Mouse (Mus musculus) adrenal gland, adult 18-20 months (tissue): ENCODE results near the gene Nkain2. TPM values are rescaled to one million over a fixed set of nuclear protein-coding genes. Genes with fewer than 3 reads are reported as not detected.
"Not testable (repeated sequence)": the region's sequence is repeated elsewhere in the genome, so short reads cannot be mapped to it uniquely, and the experiment has no call there.

ENCODE experiments used
- DNase-seq, 2 experiments: peaks; one replicate each; pipeline ENCODE4 v3.0.0; 2021 to 2022; ENCODE audit warnings: low spot score in 2 of 2
- total RNA-seq, 2 experiments: library from RNA; stranded (reverse); gene quantifications; 1 replicate in 1 of 2; 2 replicates in 1 of 2; pipeline ENCODE4 v1.2.3; 2021

The Nkain2 gene
- total RNA-seq, 2 experiments from 2014 or later: 0.13 to 0.16 TPM

GRCm38 (mm10) chr10:32091354-32091753, 798.9 kb downstream of the Nkain2 start:
- DNase-seq: no peak

GRCm38 (mm10) chr10:32060396-32060795, 829.9 kb downstream of the Nkain2 start:
- DNase-seq: no peak

- no peak for DNase-seq
These were observed 832.0 kb downstream of the Nkain2 start for GRCm38 (mm10) chr10:32058251-32058650.

- DNase-seq: no peak
These were observed 837.5 kb downstream of the Nkain2 start for GRCm38 (mm10) chr10:32052546-32053295.

GRCm38 (mm10) chr10:32052045-32052444, 838.2 kb downstream of the Nkain2 start:
- DNase-seq: no peak

GRCm38 (mm10) chr10:32029996-32030395, 860.3 kb downstream of the Nkain2 start:
- no peak for DNase-seq

- DNase-seq: no peak
These were observed 871.9 kb downstream of the Nkain2 start for GRCm38 (mm10) chr10:32018385-32018784.

GRCm38 (mm10) chr10:32001216-32001753, 889.0 kb downstream of the Nkain2 start:
- no peak for DNase-seq

GRCm38 (mm10) chr10:31993205-31993604, 897.1 kb downstream of the Nkain2 start:
- no peak for DNase-seq

GRCm38 (mm10) chr10:31978387-31978786, 911.9 kb downstream of the Nkain2 start:
- no peak for DNase-seq

GRCm38 (mm10) chr10:31947178-31947726, 943.0 kb downstream of the Nkain2 start:
- no peak for DNase-seq

GRCm38 (mm10) chr10:31931961-31932360, 958.3 kb downstream of the Nkain2 start:
- no peak for DNase-seq

- no peak for DNase-seq
These were observed 962.6 kb downstream of the Nkain2 start for GRCm38 (mm10) chr10:31927657-31928056.

GRCm38 (mm10) chr10:31920901-31921300, 969.4 kb downstream of the Nkain2 start:
- DNase-seq: not testable (repeated sequence)

GRCm38 (mm10) chr10:31907488-31907887, 982.8 kb downstream of the Nkain2 start:
- DNase-seq: no peak

- DNase-seq: no peak
These were observed 990.8 kb downstream of the Nkain2 start for GRCm38 (mm10) chr10:31899501-31899900.

- no peak for DNase-seq
These were observed 1016.9 kb downstream of the Nkain2 start for GRCm38 (mm10) chr10:31873323-31873895.

- DNase-seq: no peak
These were observed 1022.0 kb downstream of the Nkain2 start for GRCm38 (mm10) chr10:31868275-31868674.

GRCm38 (mm10) chr10:31827041-31827440, 1063.2 kb downstream of the Nkain2 start:
- no peak for DNase-seq

GRCm38 (mm10) chr10:31812543-31812942, 1077.7 kb downstream of the Nkain2 start:
- DNase-seq: no peak

GRCm38 (mm10) chr10:31742443-31743057, 1147.7 kb downstream of the Nkain2 start:
- peak; percentile 48 to 56 for DNase-seq

GRCm38 (mm10) chr10:31728036-31728435, 1162.2 kb downstream of the Nkain2 start:
- DNase-seq: no peak
